Mouse (Mus musculus) T-helper 17 cell (primary cell): ENCODE data around the gene Cdan1.

Experiments used
- in situ Hi-C, 2 experiments: fragments of 300-600 bp; cut with MboI, MseI; formaldehyde crosslinking; loops; 1 replicate in 1 of 2; 2 replicates in 1 of 2; pipeline ENCODE4 v1.15.1; 2025; ENCODE audit warnings: high pct_unique_total_duplicates in 2 of 2

The Cdan1 gene

GRCm38 (mm10) chr2:120849449-120850423 lies at the start of gene Cdan1:
Cdan1 (minus strand) TSS chr2:120850128.
- in situ Hi-C loops, result no loop called here

GRCm38 (mm10) chr2:120896361-120896760 lies 46.4 kb upstream of the Cdan1 start:
- in situ Hi-C loops, result no loop called here

- in situ Hi-C loops, result loop anchor here in 1 of 2 experiments (10.0 kb wide), 1 partner anchor 1323 kb away; no protein-coding TSS in a partner anchor
These were observed 37.7 kb upstream of the Cdan1 start for GRCm38 (mm10) chr2:120887601-120888000.

- in situ Hi-C loops, result no loop called here
These were observed 23.3 kb upstream of the Cdan1 start for GRCm38 (mm10) chr2:120873192-120873591.

GRCm38 (mm10) chr2:120871447-120872336 lies 21.8 kb upstream of the Cdan1 start:
- in situ Hi-C loops, result no loop called here

- in situ Hi-C loops, result loop anchor here in 1 of 2 experiments (10.0 kb wide), 1 partner anchor 243 kb away; the partner anchor contains the start of gene Stard9
These were observed 17.4 kb upstream of the Cdan1 start for GRCm38 (mm10) chr2:120867336-120867735.

- in situ Hi-C loops, result loop anchor here in 1 of 2 experiments (10.0 kb wide), 1 partner anchor 242 kb away; the partner anchor contains the start of gene Stard9
These were observed 16.6 kb upstream of the Cdan1 start for GRCm38 (mm10) chr2:120866561-120866960.

- in situ Hi-C loops, result loop anchor here in 1 of 2 experiments (10.0 kb wide), 1 partner anchor 239 kb away; the partner anchor contains the start of gene Stard9
These were observed 13.5 kb upstream of the Cdan1 start for GRCm38 (mm10) chr2:120863389-120863788.

- in situ Hi-C loops, result loop anchor here in 1 of 2 experiments (10.0 kb wide), 1 partner anchor 236 kb away; the partner anchor contains the start of gene Stard9
These were observed 10.8 kb upstream of the Cdan1 start for GRCm38 (mm10) chr2:120860699-120861098.

GRCm38 (mm10) chr2:120858131-120858530 lies 8.2 kb upstream of the Cdan1 start:
- in situ Hi-C loops, result no loop called here

- in situ Hi-C loops, result no loop called here
These were observed 3.2 kb upstream of the Cdan1 start for GRCm38 (mm10) chr2:120853151-120853550.

GRCm38 (mm10) chr2:120852626-120853025 lies 2.7 kb upstream of the Cdan1 start:
- in situ Hi-C loops, result no loop called here

- in situ Hi-C loops, result no loop called here
These were observed 625 bp upstream of the Cdan1 start, which contains the start of gene Ttbk2 for GRCm38 (mm10) chr2:120850424-120851082. Ttbk2 (minus strand) TSS chr2:120850604.

- in situ Hi-C loops, result no loop called here
These were observed 4.6 kb downstream of the Cdan1 start for GRCm38 (mm10) chr2:120845280-120845679.

- in situ Hi-C loops, result no loop called here
These were observed 5.9 kb downstream of the Cdan1 start for GRCm38 (mm10) chr2:120843990-120844389.

- in situ Hi-C loops, result no loop called here
These were observed 8.7 kb downstream of the Cdan1 start for GRCm38 (mm10) chr2:120841211-120841610.

- in situ Hi-C loops, result no loop called here
These were observed 14.8 kb downstream of the Cdan1 start for GRCm38 (mm10) chr2:120835167-120835566.

GRCm38 (mm10) chr2:120826936-120827638 lies 22.8 kb downstream of the Cdan1 start:
- in situ Hi-C loops, result no loop called here

- in situ Hi-C loops, result no loop called here
These were observed 79.5 kb downstream of the Cdan1 start for GRCm38 (mm10) chr2:120770265-120770935.

GRCm38 (mm10) chr2:120761922-120762321 lies 88.0 kb downstream of the Cdan1 start:
- in situ Hi-C loops, result no loop called here
